ENCODE assay signal across 8 mouse cellular contexts in genomic region chr17:25274571-25275346, GRCm38 (mm10). TPM values are rescaled to one million over a fixed set of nuclear protein-coding genes. Genes with fewer than 3 reads are reported as not detected.
DNase-seq lines count a peak whose midpoint lies in the region; ATAC-seq and TF ChIP-seq lines count a peak whose summit lies in the region.

TSS of gene Ube2i (minus strand) at chr17:25274622.

- ATAC-seq in Patski = no peak
- no peak for ATAC-seq in forebrain, embryonic 16.5 days
- no peak for ATAC-seq in hindbrain, embryonic 14.5 days (ENCODE audit: low FRiP score)
- no peak for ATAC-seq in liver, embryonic 16.5 days (ENCODE audit: low read depth)

- H3K9me3 ChIP-seq in forebrain, embryonic 16.5 days (ENCODE audit: control insufficient read depth, low read length) = no peaks in the 10 kb centered on the region
- no peaks in the 10 kb centered on the region for H3K9me3 ChIP-seq in hindbrain, embryonic 14.5 days (ENCODE audit: control insufficient read depth, low read length)
- H3K9me3 ChIP-seq in liver, embryonic 16.5 days (replicated peaks; ENCODE audit: control insufficient read depth, low read length) = no peaks in the 10 kb centered on the region

- TF ChIP-seq CTCF in Patski (IDR thresholded peaks at IDR 0.05) = no peak

- peak within 1 kb of the TSS; percentile 99 for H3K27ac ChIP-seq in forebrain, embryonic 16.5 days (ENCODE audit: low read length)
- H3K27ac ChIP-seq in hindbrain, embryonic 14.5 days = peak within 1 kb of the TSS; percentile 98
- peak within 1 kb of the TSS; percentile 97 for H3K27ac ChIP-seq in liver, embryonic 16.5 days (ENCODE audit: low read length)

- H3K36me3 ChIP-seq in forebrain, embryonic 16.5 days (ENCODE audit: control insufficient read depth, insufficient read depth) = no peaks in the 10 kb centered on the region
- no peaks in the 10 kb centered on the region for H3K36me3 ChIP-seq in hindbrain, embryonic 14.5 days (replicated peaks; ENCODE audit: control insufficient read depth, insufficient read depth)
- no peaks in the 10 kb centered on the region for H3K36me3 ChIP-seq in liver, embryonic 16.5 days (ENCODE audit: control insufficient read depth, insufficient read depth)

- peak within 1 kb of the TSS; percentile 49 for H3K4me2 ChIP-seq in forebrain, embryonic 16.5 days (ENCODE audit: low read length)
- H3K4me2 ChIP-seq in hindbrain, embryonic 14.5 days (replicated peaks) = peak within 1 kb of the TSS; percentile 39
- peak within 1 kb of the TSS; percentile 70 for H3K4me2 ChIP-seq in liver, embryonic 16.5 days (ENCODE audit: low read depth, low read length)

- H3K4me3 ChIP-seq in forebrain, embryonic 16.5 days (replicated peaks; ENCODE audit: low read length) = peak within 1 kb of the TSS; percentile 100
- peak within 1 kb of the TSS; percentile 83 for H3K4me3 ChIP-seq in hindbrain, embryonic 14.5 days (replicated peaks; ENCODE audit: low read length)
- H3K4me3 ChIP-seq in liver, embryonic 16.5 days (ENCODE audit: low read depth, low read length) = peak within 1 kb of the TSS; percentile 97

- in situ Hi-C loops in Patski (cut with MboI; ENCODE audit: low pct_unique_long_range_greater_than_20kb) = loop anchor here (5.0 kb wide), 2 partner anchors 82 to 157 kb away; partner anchors contain the start of gene Telo2

- peak within 1 kb of the TSS; percentile 99 for H3K9ac ChIP-seq in forebrain, embryonic 16.5 days (replicated peaks; ENCODE audit: low read depth, low read length)
- peak within 1 kb of the TSS; percentile 98 for H3K9ac ChIP-seq in hindbrain, embryonic 14.5 days
- H3K9ac ChIP-seq in liver, embryonic 16.5 days (ENCODE audit: low read depth, low read length) = peak within 1 kb of the TSS; percentile 99

- DNase-seq in heart, adult 18-20 months = no peak
- DNase-seq in heart, adult 9 months (ENCODE audit: low spot score in 2 of 2) = no peak
- no peak for DNase-seq in Patski (ENCODE audit: low read depth, low spot score)
- no peak for DNase-seq in hindbrain, embryonic 14.5 days (ENCODE audit: low spot score)
- DNase-seq in Muller cell, postnatal 12 days (ENCODE audit: inconsistent ontology term) = no peak
- no peak for DNase-seq in cerebellum, adult 11-12 months

- 84% methylated on average over 9 of the region's 9 CpGs for WGBS in forebrain, embryonic 16.5 days
- WGBS in hindbrain, embryonic 14.5 days = 83% methylated on average over 9 of the region's 9 CpGs
- WGBS in liver, embryonic 16.5 days (ENCODE audit: insufficient replicate concordance) = 67% methylated on average over 9 of the region's 9 CpGs

- peaks cover 9% of the 10 kb centered on the region for H3K27me3 ChIP-seq in Patski
- H3K27me3 ChIP-seq in forebrain, embryonic 16.5 days (replicated peaks; ENCODE audit: control insufficient read depth, insufficient read depth, low read length) = 0 out of 2 replicates have a peak, but pooled peaks cover 4% of the 10 kb centered on the region
- no peaks in the 10 kb centered on the region for H3K27me3 ChIP-seq in hindbrain, embryonic 14.5 days (ENCODE audit: control insufficient read depth, insufficient read depth, low read length)
- H3K27me3 ChIP-seq in liver, embryonic 16.5 days (ENCODE audit: control insufficient read depth, insufficient read depth, low read depth, low read length) = no peaks in the 10 kb centered on the region

- CTCF ChIA-PET in Patski (lab: Charles Lee) = interaction anchor here (0.9 to 1.8 kb wide), 4 partner anchors 9 to 91 kb away, joined by 3 to 9 read pairs (median 4); no protein-coding TSS in a partner anchor

- POLR2A ChIA-PET in Patski (lab: Charles Lee) = interaction anchor here (0.5 to 0.6 kb wide), 2 partner anchors 26 to 44 kb away, joined by 6 read pairs; no protein-coding TSS in a partner anchor

- H3K4me1 ChIP-seq in forebrain, embryonic 16.5 days (replicated peaks; ENCODE audit: control insufficient read depth, insufficient read depth, low read length) = peaks cover 30% of the 10 kb centered on the region
- H3K4me1 ChIP-seq in hindbrain, embryonic 14.5 days (replicated peaks; ENCODE audit: control insufficient read depth, insufficient read depth, low read length) = peaks cover 30% of the 10 kb centered on the region
- H3K4me1 ChIP-seq in liver, embryonic 16.5 days (ENCODE audit: control insufficient read depth, low read depth, low read length) = peaks cover 35% of the 10 kb centered on the region

RNA-seq across cellular contexts. Expression of gene Ube2i, which starts in this region (rescaled TPM):
- 100 to 1,000 TPM in 1 of 2 experiments, 10 to 100 TPM in 1; 90.7 to 105 TPM for total RNA-seq in heart, adult 18-20 months (2021)
- polyA plus RNA-seq in Patski (2021) = 437 TPM
- polyA plus RNA-seq in forebrain, embryonic 16.5 days (2015; fragmentation: Nextera tagmentation; extraction: Ambion mirVana) = 635 and 668 TPM in 2 replicates
- 430 and 441 TPM in 2 replicates for polyA plus RNA-seq in hindbrain, embryonic 14.5 days (2014; fragmentation: Nextera tagmentation; extraction: Ambion mirVana)
- 205 and 211 TPM in 2 replicates for polyA plus RNA-seq in liver, embryonic 16.5 days (2015; fragmentation: Nextera tagmentation; extraction: Ambion mirVana)
